ENCODE assay signal across 8 mouse cellular contexts in the genomic region with DNA sequence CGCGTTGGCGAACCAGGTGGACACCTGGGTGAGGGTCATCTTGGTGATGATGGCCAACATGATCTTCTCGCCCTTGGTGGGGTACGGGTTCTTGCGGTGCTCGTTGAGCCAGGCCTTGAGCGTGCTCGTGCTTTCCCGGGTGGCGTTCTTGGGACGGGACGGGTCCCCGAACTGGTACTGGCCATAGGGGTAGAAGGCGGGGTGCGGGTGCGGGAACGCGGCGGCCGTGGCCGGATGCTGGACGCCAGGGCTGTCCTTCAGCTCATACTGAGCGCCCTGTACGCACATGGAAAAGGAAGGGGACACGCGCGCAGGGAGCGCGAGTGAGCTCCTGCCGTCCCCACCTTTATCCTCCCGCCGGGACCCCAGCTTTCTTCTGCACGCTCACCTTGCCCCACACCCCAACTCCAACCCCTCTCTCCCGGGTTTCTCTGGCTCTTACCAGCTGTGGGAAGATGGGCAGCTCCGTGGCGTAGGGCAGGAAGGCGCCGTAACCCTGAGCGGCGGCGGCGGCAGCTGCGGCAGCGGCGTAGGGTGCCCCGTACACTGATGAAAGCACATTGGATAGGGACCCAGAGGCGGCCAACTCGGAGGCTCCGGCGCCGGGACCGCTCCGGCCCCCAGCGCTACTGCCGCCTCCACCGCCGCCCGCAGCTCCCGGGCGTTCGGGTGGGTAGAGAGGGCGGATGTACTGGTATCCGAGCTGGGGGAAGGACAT. TPM values are rescaled to one million over a fixed set of nuclear protein-coding genes. Genes with fewer than 3 reads are reported as not detected.
DNase-seq lines count a peak whose midpoint lies in the region; ATAC-seq and TF ChIP-seq lines count a peak whose summit lies in the region.

No protein-coding gene starts in this region.

- no peaks in the 10 kb centered on the region for H3K9me3 ChIP-seq in hindbrain, embryonic 10.5 days
- no peaks in the 10 kb centered on the region for H3K9me3 ChIP-seq in liver, embryonic 13.5 days (replicated peaks)

- H3K9ac ChIP-seq in liver, embryonic 13.5 days, result no peak overlapping the region

- TF ChIP-seq CTCF in testis, adult 2 months (IDR thresholded peaks at IDR 0.05; ENCODE audit: control insufficient read depth, insufficient read depth, insufficient replicate concordance, low read depth, low read length), result no peak

- no peak for DNase-seq in testis, postnatal 14 days (ENCODE audit: low spot score)
- DNase-seq in embryo, embryonic 9.5 days (ENCODE audit: extremely low spot score), result peak; percentile 54
- DNase-seq in hindbrain, embryonic 10.5 days (ENCODE audit: low spot score), result peak; percentile 60
- DNase-seq in liver, embryonic 13.5 days, result no peak
- DNase-seq in retina, postnatal 1 day, result peak; percentile 52
- DNase-seq in urinary bladder, postnatal 25 days (ENCODE audit: low spot score), result no peak

- WGBS in hindbrain, embryonic 10.5 days, result under 1% methylated on average over 64 of the region's 64 CpGs
- WGBS in liver, embryonic 13.5 days (ENCODE audit: insufficient replicate concordance), result 2% methylated on average over 63 of the region's 64 CpGs

- H3K27ac ChIP-seq in testis, adult 2 months (ENCODE audit: control insufficient read depth, insufficient read depth, low read depth, low read length), result no peak overlapping the region
- H3K27ac ChIP-seq in hindbrain, embryonic 10.5 days, result peak overlapping the region; percentile 98
- H3K27ac ChIP-seq in liver, embryonic 13.5 days, result no peak overlapping the region

- no peak for TF ChIP-seq POLR2A in testis, adult 2 months (IDR thresholded peaks at IDR 0.05; ENCODE audit: control insufficient read depth, low read depth, low read length)

- no peaks in the 10 kb centered on the region for H3K36me3 ChIP-seq in testis, adult 2 months (ENCODE audit: control insufficient read depth, insufficient read depth, low read length)
- H3K36me3 ChIP-seq in hindbrain, embryonic 10.5 days, result peaks cover 24% of the 10 kb centered on the region
- H3K36me3 ChIP-seq in liver, embryonic 13.5 days, result no peaks in the 10 kb centered on the region

- H3K27me3 ChIP-seq in testis, adult 2 months (ENCODE audit: control insufficient read depth, insufficient read depth, low read length), result peaks cover 12% of the 10 kb centered on the region
- peaks cover 86% of the 10 kb centered on the region for H3K27me3 ChIP-seq in hindbrain, embryonic 10.5 days (ENCODE audit: insufficient read depth, poor library complexity, severe bottlenecking)
- peaks cover 100% of the 10 kb centered on the region for H3K27me3 ChIP-seq in liver, embryonic 13.5 days

- H3K4me3 ChIP-seq in testis, adult 2 months (ENCODE audit: control insufficient read depth, low read depth, low read length), result peak overlapping the region; percentile 59
- H3K4me3 ChIP-seq in hindbrain, embryonic 10.5 days, result peak overlapping the region; percentile 92
- H3K4me3 ChIP-seq in liver, embryonic 13.5 days (replicated peaks), result peak overlapping the region; percentile 51

- peak overlapping the region; percentile 68 for H3K4me2 ChIP-seq in liver, embryonic 13.5 days

- peaks cover 33% of the 10 kb centered on the region for H3K4me1 ChIP-seq in testis, adult 2 months (ENCODE audit: control insufficient read depth, insufficient read depth, low read length)
- H3K4me1 ChIP-seq in hindbrain, embryonic 10.5 days (replicated peaks), result peaks cover 80% of the 10 kb centered on the region
- peaks cover 39% of the 10 kb centered on the region for H3K4me1 ChIP-seq in liver, embryonic 13.5 days (replicated peaks)

- no peak for ATAC-seq in liver, embryonic 13.5 days (ENCODE audit: low read depth)
- ATAC-seq in monocyte, adult 5-6 weeks (replicated peaks; ENCODE audit: insufficient number of reproducible peaks, low FRiP score, low TSS enrichment, poor library complexity, severe bottlenecking), result no peak

RNA-seq across cellular contexts. Expression of gene Irx3, which starts 1.2 kb away (rescaled TPM):
- 0.08 and 0.10 TPM in 2 replicates for polyA plus RNA-seq in testis, adult 2 months (2012; rRNA removed)
- 38.1 and 45.2 TPM in 2 replicates for polyA plus RNA-seq in hindbrain, embryonic 10.5 days (2016; fragmentation: Nextera tagmentation; extraction: Ambion mirVana)
- 0.06 and 0.15 TPM in 2 replicates for polyA plus RNA-seq in liver, embryonic 13.5 days (2015; fragmentation: Nextera tagmentation; extraction: Ambion mirVana)
- not detected in 3 replicates for total RNA-seq in monocyte, adult 5-6 weeks (2017)

Comparison
In these comparisons a context has a peak if more than half of its experiments do, and no peak if none do; other contexts are left out.
1. DNase-seq: peak in embryo, embryonic 9.5 days (single experiment), hindbrain, embryonic 10.5 days (single experiment) and retina, postnatal 1 day (single experiment); none in testis, postnatal 14 days (single experiment), liver, embryonic 13.5 days (single experiment) and urinary bladder, postnatal 25 days (single experiment).
2. RNA of gene Irx3, which starts 1.2 kb away (polyA plus RNA-seq): 38.1 to 45.2 TPM in hindbrain, embryonic 10.5 days; 0.08 to 0.10 TPM in testis, adult 2 months and 0.06 to 0.15 TPM in liver, embryonic 13.5 days; every median in the first group is over 10 times any median in the second.
3. Peak in every context shown above with its lines, with median percentiles within 50 percentile points of each other: H3K4me3 ChIP-seq.